Mouse (Mus musculus) heart, postnatal 0 days (tissue): ENCODE data around the gene Gamt.
"Not testable (repeated sequence)": the region's sequence is repeated elsewhere in the genome, so short reads cannot be mapped to it uniquely, and the experiment has no call there.

Experiments
- CTCF ChIP-seq: IDR thresholded peaks from 2 replicates; pipeline ENCODE4 v1.5.1; 2016; ENCODE audit warnings: antibody characterized with exemption, control low read depth, low read depth
- EP300 ChIP-seq: IDR thresholded peaks from 2 replicates; pipeline ENCODE4 v1.6.1; 2016; ENCODE audit warnings: antibody characterized with exemption, low read depth

GRCm38 (mm10) chr10:80248437-80248836, 12.4 kb downstream of the Gamt start:
- not testable (repeated sequence) for TF ChIP-seq EP300, CTCF
